Mouse (Mus musculus) intestine, embryonic 15.5 days (tissue): ENCODE measurements around the gene Kif21b. TPM values are rescaled to one million over a fixed set of nuclear protein-coding genes. Genes with fewer than 3 reads are reported as not detected.
A peak's percentile ranks its signal among the peaks of the same experiment; 100 is the strongest.

Experiments used
- ATAC-seq: fragments of 200-750 bp; cut with Nextera tagmentation; 2 replicates; pipeline ENCODE4 v1.8.0; 2017; ENCODE audit warnings: moderate TSS enrichment, moderate library complexity
- H3K27ac ChIP-seq: fragments of 300-500 bp; sonication (generic); 2 replicates; pipeline ENCODE4 v1.5.1; 2015; ENCODE audit warnings: mild to moderate bottlenecking, inconsistent platforms
- H3K27me3 ChIP-seq: fragments of 300-500 bp; sonication (generic); replicated peaks from 2 replicates; pipeline ENCODE4 v1.6.1; 2015; ENCODE audit warnings: inconsistent platforms
- H3K36me3 ChIP-seq: fragments of 300-500 bp; sonication (generic); 2 replicates; pipeline ENCODE4 v1.6.1; 2015; ENCODE audit warnings: inconsistent platforms
- H3K4me1 ChIP-seq: fragments of 300-500 bp; sonication (generic); replicated peaks from 2 replicates; pipeline ENCODE4 v1.6.1; 2015; ENCODE audit warnings: inconsistent platforms
- H3K4me2 ChIP-seq: fragments of 300-500 bp; sonication (generic); replicated peaks from 2 replicates; pipeline ENCODE4 v1.6.1; 2015; ENCODE audit warnings: mild to moderate bottlenecking, inconsistent platforms
- H3K4me3 ChIP-seq: fragments of 300-500 bp; sonication (generic); replicated peaks from 2 replicates; pipeline ENCODE4 v1.5.1; 2015; ENCODE audit warnings: inconsistent platforms
- H3K9ac ChIP-seq: fragments of 300-500 bp; sonication (generic); 2 replicates; pipeline ENCODE4 v1.6.1; 2015; ENCODE audit warnings: inconsistent platforms
- H3K9me3 ChIP-seq: fragments of 300-500 bp; sonication (generic); 2 replicates; pipeline ENCODE4 v1.6.1; 2016; ENCODE audit warnings: inconsistent platforms
- WGBS: fragments of 180-500 bp; shearing (Covaris S2); methylation state at CpG from one replicate; pipeline ENCODE4 v1.1.7; 2015; 5-methylcytosine and 5-hydroxymethylcytosine counted together
- polyA plus RNA-seq: library from polyadenylated mRNA; unstranded; fragments of >200 nt; fragmentation: Nextera tagmentation; extraction: Ambion mirVana; gene quantifications from 2 replicates; pipeline ENCODE4 v1.2.1, GENCODE M21; 2015

The Kif21b gene
- polyA plus RNA-seq, 1 experiment from 2014 or later: 4.1 TPM

GRCm38 (mm10) chr1:136117069-136117468, 14.1 kb upstream of the Kif21b start:
- Histone ChIP-seq H3K36me3 (no peaks in the 10 kb centered on the region), H3K4me1 (peaks cover 14% of the 10 kb centered on the region), H3K27me3 (no peaks in the 10 kb centered on the region), H3K9ac (no peak overlapping the region), H3K9me3 (no peaks in the 10 kb centered on the region), H3K4me2 (no peak overlapping the region), H3K4me3 (no peak overlapping the region), H3K27ac (no peak overlapping the region)
- WGBS: 86% methylated on average over 9 of the region's 9 CpGs
- no peak for ATAC-seq

DNA sequence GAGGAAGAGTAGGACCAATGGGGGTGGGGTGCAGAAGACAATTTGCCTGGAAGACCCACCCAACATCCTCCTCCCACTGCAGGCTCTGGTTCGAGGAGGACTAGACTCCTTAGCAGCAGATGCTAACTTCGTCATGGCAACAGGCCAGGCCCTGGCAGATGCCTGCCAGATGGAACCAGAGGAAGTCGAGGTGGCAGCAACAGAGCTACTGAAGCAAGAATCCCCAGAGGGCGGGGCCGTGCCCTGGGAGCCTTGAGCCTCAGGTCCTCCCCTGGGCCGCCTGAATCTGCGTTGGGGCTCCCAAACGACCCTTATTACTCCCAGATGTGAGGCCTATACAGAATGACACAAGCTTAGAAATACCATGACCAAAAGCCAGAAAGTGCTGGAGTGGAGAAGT, 12.3 kb upstream of the Kif21b start:
- H3K9ac ChIP-seq: no peak overlapping the region
- no peaks in the 10 kb centered on the region for H3K9me3 ChIP-seq
- H3K27me3 ChIP-seq: no peaks in the 10 kb centered on the region
- H3K27ac ChIP-seq: no peak overlapping the region
- no peaks in the 10 kb centered on the region for H3K36me3 ChIP-seq
- H3K4me2 ChIP-seq: no peak overlapping the region
- H3K4me1 ChIP-seq: peaks cover 14% of the 10 kb centered on the region
- no peak overlapping the region for H3K4me3 ChIP-seq
- 39% methylated on average over 8 of the region's 8 CpGs for WGBS
- ATAC-seq: no peak

- Histone ChIP-seq H3K36me3 (no peaks in the 10 kb centered on the region), H3K9me3 (no peaks in the 10 kb centered on the region), H3K9ac (no peak overlapping the region), H3K27ac (0 out of 2 replicates have a peak overlapping the region, but pooled peaks have one; percentile 13), H3K4me3 (no peak overlapping the region), H3K27me3 (no peaks in the 10 kb centered on the region), H3K4me2 (no peak overlapping the region), H3K4me1 (peaks cover 14% of the 10 kb centered on the region)
- WGBS: 67% methylated on average over 7 of the region's 7 CpGs
- peak; percentile 62 for ATAC-seq
Measured at GRCm38 (mm10) chr1:136119571-136120262, 11.5 kb upstream of the Kif21b start.

DNA sequence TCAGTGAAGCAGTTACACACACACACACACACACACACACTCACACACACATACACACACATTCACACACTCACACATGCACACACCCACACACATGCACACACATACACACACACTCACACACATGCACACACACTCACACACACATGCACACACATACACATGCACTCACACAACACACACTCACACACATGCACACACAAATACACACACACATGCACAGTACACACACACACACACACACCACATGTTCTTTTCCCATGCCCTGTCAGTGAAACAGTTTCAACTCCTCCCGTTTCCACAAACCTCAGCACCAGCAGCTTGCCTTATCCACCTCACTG, 11.0 kb upstream of the Kif21b start:
- Histone ChIP-seq H3K9me3 (no peaks in the 10 kb centered on the region), H3K4me2 (no peak overlapping the region), H3K4me3 (no peak overlapping the region), H3K27me3 (no peaks in the 10 kb centered on the region), H3K4me1 (peaks cover 14% of the 10 kb centered on the region), H3K27ac (no peak overlapping the region), H3K9ac (no peak overlapping the region), H3K36me3 (no peaks in the 10 kb centered on the region)
- ATAC-seq: no peak; the same call in 1 of the 2 replicates
- 49% methylated on average over 1 of the region's 1 CpGs for WGBS

- Histone ChIP-seq H3K36me3 (no peaks in the 10 kb centered on the region), H3K9me3 (no peaks in the 10 kb centered on the region), H3K27ac (no peak overlapping the region), H3K4me1 (peaks cover 14% of the 10 kb centered on the region), H3K4me3 (no peak overlapping the region), H3K9ac (no peak overlapping the region), H3K27me3 (no peaks in the 10 kb centered on the region), H3K4me2 (no peak overlapping the region)
- WGBS: 50% methylated on average over 6 of the region's 6 CpGs
- no peak for ATAC-seq
Measured at GRCm38 (mm10) chr1:136120785-136121184, 10.4 kb upstream of the Kif21b start.

- H3K36me3 ChIP-seq: no peaks in the 10 kb centered on the region
- ATAC-seq: no peak
- no peak overlapping the region for H3K9ac ChIP-seq
- H3K9me3 ChIP-seq: no peaks in the 10 kb centered on the region
- peaks cover 22% of the 10 kb centered on the region for H3K4me1 ChIP-seq
- no peaks in the 10 kb centered on the region for H3K27me3 ChIP-seq
- no peak overlapping the region for H3K4me2 ChIP-seq
- H3K4me3 ChIP-seq: no peak overlapping the region
- 82% methylated on average over 8 of the region's 8 CpGs for WGBS
- H3K27ac ChIP-seq: no peak overlapping the region
Measured at GRCm38 (mm10) chr1:136122030-136122429, 9.2 kb upstream of the Kif21b start.

GRCm38 (mm10) chr1:136126159-136126765, 4.9 kb upstream of the Kif21b start:
- Histone ChIP-seq H3K4me1 (peaks cover 40% of the 10 kb centered on the region), H3K4me3 (no peak overlapping the region), H3K36me3 (no peaks in the 10 kb centered on the region), H3K4me2 (no peak overlapping the region), H3K27ac (peak overlapping the region; percentile 73), H3K27me3 (no peaks in the 10 kb centered on the region), H3K9me3 (no peaks in the 10 kb centered on the region), H3K9ac (no peak overlapping the region)
- 67% methylated on average over 10 of the region's 10 CpGs for WGBS
- peak; percentile 76 for ATAC-seq

DNA sequence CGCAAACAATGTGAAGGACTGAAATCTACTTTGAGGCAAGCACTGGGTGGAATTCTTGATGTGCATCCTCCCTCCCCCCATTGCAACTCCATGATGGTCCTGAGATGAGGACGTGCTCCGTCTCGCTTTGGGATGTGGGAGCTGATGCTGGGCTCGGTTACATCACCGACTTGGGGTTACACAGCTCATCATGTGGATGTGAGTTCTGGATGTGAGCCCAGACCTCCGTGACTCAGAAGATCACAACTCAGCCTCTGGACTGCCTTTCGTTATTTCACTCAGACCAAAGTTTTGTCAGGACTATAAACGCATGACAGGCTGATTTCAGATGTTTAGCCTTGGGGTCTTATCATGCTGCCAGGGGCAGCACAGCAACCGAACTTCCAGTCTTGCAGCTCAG, 4.3 kb upstream of the Kif21b start:
- no peak overlapping the region for H3K4me2 ChIP-seq
- peak overlapping the region; percentile 73; the same call in 1 of the 2 replicates for H3K27ac ChIP-seq
- H3K27me3 ChIP-seq: no peaks in the 10 kb centered on the region
- H3K9ac ChIP-seq: no peak overlapping the region
- ATAC-seq: no peak
- no peak overlapping the region for H3K4me3 ChIP-seq
- H3K9me3 ChIP-seq: no peaks in the 10 kb centered on the region
- H3K4me1 ChIP-seq: peaks cover 40% of the 10 kb centered on the region
- WGBS: 46% methylated on average over 10 of the region's 10 CpGs
- no peaks in the 10 kb centered on the region for H3K36me3 ChIP-seq

- Histone ChIP-seq H3K4me2 (no peak overlapping the region), H3K4me3 (no peak overlapping the region), H3K36me3 (no peaks in the 10 kb centered on the region), H3K27me3 (no peaks in the 10 kb centered on the region), H3K4me1 (peaks cover 47% of the 10 kb centered on the region), H3K27ac (peak overlapping the region; percentile 77), H3K9me3 (no peaks in the 10 kb centered on the region), H3K9ac (no peak overlapping the region)
- 37% methylated on average over 3 of the region's 3 CpGs for WGBS
- ATAC-seq: no peak
Measured at GRCm38 (mm10) chr1:136127856-136128255, 3.3 kb upstream of the Kif21b start.

DNA sequence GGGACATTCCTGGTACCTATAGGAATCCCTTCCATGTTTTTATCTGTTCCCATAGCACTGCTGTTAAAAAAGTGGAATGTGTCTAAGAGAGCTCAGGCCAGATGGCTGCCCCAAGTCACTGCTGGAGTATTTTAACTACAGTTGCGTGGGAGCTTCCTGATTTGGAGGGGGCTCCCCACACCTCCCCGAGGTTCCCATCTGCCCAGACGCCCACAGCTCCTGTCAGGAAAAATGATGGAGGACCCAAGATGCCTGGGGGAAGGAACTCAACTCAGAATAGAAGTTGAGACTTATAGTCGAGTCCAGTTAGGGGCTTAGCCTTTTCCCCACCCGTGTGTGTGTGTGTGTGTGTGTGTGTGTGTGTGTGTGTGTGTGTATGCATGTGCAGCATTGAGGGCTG, 2.8 kb upstream of the Kif21b start:
- no peak for ATAC-seq
- Histone ChIP-seq H3K36me3 (no peaks in the 10 kb centered on the region), H3K9ac (no peak overlapping the region), H3K9me3 (no peaks in the 10 kb centered on the region), H3K27me3 (no peaks in the 10 kb centered on the region), H3K4me2 (no peak overlapping the region), H3K4me3 (no peak overlapping the region), H3K27ac (peak overlapping the region; percentile 77), H3K4me1 (peaks cover 52% of the 10 kb centered on the region)
- 23% methylated on average over 5 of the region's 5 CpGs for WGBS

DNA sequence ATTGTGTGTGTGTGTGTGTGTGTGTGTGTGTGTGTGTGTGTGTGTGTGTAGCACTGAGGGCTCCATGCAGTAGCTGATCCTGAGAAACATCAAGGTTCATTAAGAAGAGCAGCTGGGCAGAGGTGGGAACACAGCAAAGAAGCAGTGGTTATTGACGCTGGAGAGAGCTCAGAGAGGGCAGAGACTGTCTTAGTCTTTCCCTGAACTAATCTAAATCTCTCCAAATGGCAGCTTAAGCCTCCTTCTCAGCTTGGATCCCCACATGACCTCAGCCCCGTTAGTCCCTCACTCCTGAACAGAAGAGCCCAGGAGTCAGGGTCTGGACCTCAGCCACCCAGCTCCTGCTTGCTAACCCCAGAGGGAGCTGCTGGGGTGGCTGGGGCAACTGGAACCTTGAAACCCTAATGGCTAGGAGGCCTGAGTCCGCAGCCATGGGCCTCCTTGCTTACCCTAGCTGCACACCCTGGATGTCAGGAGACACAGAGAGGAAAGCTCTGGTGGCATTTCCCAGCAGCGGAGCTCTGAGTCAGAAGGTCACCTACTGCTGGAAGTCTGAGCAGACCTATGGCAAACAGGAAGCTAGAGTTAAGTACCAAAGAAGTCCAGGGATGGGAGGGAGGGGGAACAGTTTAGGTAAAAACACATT, 2.1 kb upstream of the Kif21b start:
- Histone ChIP-seq H3K4me1 (peaks cover 58% of the 10 kb centered on the region), H3K9ac (0 out of 2 replicates have a peak overlapping the region, but pooled peaks have one; percentile 2), H3K9me3 (no peaks in the 10 kb centered on the region), H3K4me2 (no peak overlapping the region), H3K4me3 (no peak overlapping the region), H3K27me3 (no peaks in the 10 kb centered on the region), H3K27ac (0 out of 2 replicates have a peak overlapping the region, but pooled peaks have one; percentile 77), H3K36me3 (no peaks in the 10 kb centered on the region)
- ATAC-seq: no peak
- WGBS: 37% methylated on average over 4 of the region's 4 CpGs

GRCm38 (mm10) chr1:136130107-136130506, 1.1 kb upstream of the Kif21b start:
- Histone ChIP-seq H3K27me3 (no peaks in the 10 kb centered on the region), H3K9me3 (no peaks in the 10 kb centered on the region), H3K4me2 (peak overlapping the region; percentile 95; the same call in 1 of the 2 replicates), H3K9ac (no peak overlapping the region), H3K4me1 (peaks cover 68% of the 10 kb centered on the region), H3K36me3 (no peaks in the 10 kb centered on the region), H3K4me3 (no peak overlapping the region), H3K27ac (no peak overlapping the region)
- 44% methylated on average over 3 of the region's 3 CpGs for WGBS
- ATAC-seq: no peak
